Mouse (Mus musculus): ENCODE results near the gene Ticam1.
A peak's percentile ranks its signal among the peaks of the same experiment; 100 is the strongest.
"Not testable (repeated sequence)": the region's sequence is repeated elsewhere in the genome, so short reads cannot be mapped to it uniquely, and the experiment has no call there.

The Ticam1 gene

DNA sequence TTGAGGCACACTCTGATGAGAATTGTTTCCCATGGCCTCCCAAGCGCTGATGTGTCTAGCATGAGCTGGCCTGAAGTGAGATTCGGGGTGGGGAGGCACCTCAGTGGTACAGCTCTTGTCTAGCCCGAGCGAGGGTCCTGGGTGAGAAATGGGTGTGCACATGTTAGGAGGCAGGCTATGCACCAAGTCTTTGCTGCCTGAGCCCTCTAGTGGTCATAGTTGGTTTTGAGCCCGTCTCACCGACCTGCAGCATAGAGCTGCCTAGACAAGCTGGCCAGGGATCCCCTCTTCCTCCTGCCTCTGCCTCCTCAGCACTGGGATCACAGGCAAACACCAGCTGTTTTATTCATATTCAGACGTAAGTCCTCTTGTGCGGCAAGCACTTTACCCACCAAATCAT is 12.6 kb downstream of the Ticam1 start:
- peak; percentile 78 for DNase-seq (ENCODE audit: low spot score)

GRCm38 (mm10) chr17:56262645-56263094 is 13.9 kb downstream of the Ticam1 start:
- DNase-seq (ENCODE audit: low spot score): no peak

DNA sequence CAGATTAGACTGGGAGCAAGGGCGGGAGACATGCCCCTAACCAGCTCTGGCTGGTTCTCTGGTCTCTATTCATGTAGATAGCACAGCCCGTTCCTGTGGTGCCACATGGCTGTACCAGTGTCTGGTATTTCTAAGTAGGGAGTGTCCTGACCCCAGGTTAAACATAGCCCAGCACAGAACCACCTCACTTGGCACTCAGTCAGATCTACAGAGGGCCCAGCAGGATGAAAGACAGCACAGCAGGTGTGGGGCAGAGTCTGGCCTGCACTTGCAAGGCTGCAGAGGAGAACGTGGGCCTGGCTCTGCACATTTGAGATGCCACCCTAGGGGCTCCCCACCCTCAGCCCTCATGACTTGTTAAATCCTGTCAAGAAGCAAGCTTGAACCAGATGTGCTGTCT is 15.4 kb downstream of the Ticam1 start:
- no peak for DNase-seq (ENCODE audit: low spot score)

DNA sequence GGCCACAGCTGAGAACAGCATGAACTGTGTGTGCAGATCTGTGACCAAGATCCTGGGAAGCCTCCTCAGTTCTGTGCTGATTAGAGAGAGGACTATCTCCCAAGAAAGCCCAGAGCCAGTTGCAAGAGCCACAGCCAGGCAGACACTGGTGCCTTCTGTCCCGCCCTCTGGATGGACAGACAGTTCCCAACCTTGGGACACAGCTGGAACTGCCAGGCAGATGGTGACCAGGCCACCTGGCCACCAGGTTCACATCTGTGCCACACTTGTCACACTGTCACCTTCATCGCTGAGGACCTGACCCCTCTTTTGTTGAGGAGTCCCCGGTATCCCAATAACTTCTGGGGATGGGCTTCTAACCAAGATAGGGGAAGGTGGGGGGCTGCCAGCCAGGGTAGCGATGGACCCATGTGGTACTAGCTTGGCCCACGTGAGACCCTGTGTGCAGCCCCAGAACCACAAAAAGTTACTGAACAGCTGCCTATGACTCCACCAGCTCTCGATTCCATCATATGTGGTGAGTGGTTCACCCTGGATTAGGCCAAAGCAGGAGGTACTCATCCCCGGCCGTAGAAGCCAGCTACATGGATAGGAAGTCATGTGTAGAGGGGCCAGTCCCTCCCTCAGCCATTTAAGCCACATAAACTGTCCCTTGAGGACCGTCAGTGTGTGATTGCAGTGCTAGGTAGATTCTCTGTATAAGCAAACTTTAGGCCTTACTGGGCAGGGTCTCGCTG is 17.1 kb downstream of the Ticam1 start:
- DNase-seq (ENCODE audit: low spot score): no peak

- not testable (repeated sequence) for DNase-seq (ENCODE audit: low spot score)
Measured at GRCm38 (mm10) chr17:56258812-56259211, 17.8 kb downstream of the Ticam1 start.

DNA sequence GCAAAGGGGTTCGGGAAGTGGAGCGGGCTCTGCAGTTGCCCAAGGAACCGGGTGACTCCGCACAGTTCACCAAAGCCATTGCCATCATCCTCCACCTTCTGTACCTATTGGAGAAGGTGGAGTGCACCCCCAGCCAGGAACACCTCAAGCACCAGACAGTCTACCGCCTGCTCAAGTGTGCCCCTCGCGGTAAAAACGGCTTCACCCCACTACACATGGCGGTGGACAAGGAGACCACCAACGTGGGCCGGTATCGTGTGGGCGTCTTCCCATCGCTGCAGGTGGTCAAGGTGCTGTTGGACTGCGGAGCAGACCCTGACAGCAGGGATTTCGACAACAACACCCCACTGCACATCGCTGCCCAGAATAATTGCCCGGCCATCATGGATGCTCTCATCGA is 18.3 kb downstream of the Ticam1 start:
- not testable (repeated sequence) for DNase-seq (ENCODE audit: low spot score)

DNA sequence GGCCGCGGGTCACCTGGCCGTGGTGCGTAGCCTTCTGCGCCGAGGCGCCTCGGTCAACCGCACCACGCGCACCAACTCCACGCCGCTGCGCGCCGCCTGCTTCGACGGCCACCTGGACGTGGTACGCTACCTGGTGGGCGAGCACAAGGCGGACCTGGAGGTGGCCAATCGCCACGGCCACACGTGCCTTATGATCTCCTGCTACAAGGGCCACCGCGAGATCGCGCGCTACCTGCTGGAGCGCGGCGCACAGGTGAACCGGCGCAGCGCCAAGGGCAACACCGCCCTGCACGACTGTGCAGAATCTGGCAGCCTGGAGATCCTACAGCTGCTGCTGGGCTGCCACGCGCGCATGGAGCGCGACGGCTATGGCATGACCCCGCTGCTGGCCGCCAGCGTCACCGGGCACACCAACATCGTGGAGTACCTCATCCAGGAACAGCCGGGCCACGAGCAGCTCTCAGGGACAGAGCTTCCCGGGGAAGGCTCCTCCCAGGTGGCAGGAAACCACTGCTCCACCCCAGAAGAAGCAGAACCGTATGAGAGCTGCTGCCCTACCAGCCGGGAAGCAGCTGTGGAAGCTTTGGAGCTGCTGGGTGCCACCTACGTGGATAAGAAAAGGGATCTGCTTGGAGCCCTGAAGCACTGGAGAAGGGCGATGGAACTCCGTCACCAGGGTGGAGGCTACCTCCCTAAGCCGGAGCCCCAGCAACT is 19.2 kb downstream of the Ticam1 start:
- no peak for DNase-seq (ENCODE audit: low spot score)

DNA sequence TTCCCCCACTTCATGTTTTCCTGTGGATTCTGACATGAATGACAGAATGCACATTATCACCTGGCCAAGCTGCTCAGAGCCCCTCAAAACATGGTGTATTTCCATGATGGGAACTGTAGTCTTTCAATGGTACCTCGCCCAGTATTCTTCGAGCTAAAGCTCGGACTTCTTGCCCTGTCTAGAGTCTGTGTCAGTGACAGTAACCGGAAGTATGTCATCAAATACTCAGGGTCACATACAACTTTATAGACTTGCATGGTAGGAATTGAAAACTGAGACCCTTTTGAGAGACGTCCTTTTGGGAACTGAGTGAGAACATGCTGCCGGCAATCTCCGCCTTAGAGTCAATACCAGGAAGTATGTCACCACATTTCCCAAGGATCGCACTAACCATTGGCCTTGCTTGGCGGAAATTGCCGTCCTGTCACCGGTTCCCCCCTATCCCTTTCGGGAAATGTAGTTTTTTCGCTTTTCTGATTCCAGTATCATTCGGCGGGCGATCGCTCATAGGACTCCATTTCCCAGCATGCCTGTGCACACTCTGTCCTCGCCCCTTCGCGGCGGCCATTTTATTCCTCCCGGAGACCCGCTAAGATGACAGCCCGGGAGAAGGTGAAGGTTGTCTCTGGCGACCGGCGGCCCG is 20.2 kb downstream of the Ticam1 start, which contains the start of gene Fem1a:
Gene Fem1a (plus strand): TSS at position 572 of the 643 bp plus-strand sequence.
- peak; percentile 99 for DNase-seq (ENCODE audit: low spot score)

DNA sequence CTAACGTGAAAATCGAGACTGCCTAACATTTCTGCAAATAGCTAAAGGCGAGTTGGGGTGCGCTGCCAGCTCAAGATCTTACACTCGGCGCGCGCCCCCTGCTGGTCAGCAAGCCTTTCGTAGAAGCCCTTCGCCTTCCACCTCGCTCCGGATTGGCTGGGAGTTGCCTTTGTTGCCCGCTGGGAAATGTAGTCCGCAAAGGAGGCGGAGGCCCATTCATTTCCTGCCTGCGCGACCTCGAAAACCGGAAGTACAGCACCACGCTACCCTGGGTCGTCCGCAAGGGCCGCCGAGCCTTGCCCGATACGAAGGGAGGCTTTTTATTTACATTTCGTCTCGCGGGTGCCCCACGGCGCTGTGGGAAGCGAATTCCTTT is 20.7 kb downstream of the Ticam1 start:
- DNase-seq (ENCODE audit: low spot score): peak; percentile 100

DNA sequence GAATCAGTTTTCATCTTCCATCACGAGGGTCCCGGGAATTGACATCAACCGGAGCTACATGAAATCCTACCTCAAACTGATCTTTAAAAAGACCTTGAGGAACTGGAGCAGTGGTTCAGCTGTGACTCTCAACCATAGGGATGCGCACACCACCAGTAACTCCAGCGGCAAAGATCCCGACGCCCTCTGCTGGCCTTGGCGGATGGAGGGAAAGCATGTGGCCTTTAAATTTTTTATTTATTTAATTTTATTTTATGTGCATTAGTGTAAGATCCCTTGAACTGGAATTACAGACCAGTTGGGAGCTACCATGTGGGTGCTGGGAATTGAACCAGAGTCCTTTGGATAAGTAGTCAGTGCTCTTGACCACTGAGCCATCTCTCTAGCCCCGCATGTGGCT is 21.2 kb downstream of the Ticam1 start:
- DNase-seq (ENCODE audit: low spot score): peak; percentile 75

DNA sequence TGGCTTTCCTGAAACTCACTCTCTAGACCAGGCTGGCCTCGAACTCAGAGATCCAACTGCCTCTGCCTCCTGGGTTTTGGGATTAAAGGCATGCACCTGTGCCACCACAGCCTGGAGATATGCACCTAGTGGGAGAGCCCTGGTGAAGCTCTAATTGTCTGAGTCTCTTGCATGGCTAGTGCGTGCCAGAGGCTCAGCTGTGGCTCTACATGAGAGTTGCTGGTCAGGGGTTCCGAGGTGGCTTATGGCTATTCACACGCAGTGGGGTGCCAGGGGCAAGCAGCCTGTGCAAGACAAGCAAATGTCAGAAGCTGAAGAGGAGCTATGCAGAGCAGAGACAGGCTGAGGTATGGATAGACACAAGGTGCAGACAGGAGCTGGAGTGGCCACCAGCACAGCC is 21.9 kb downstream of the Ticam1 start:
- DNase-seq (ENCODE audit: low spot score): no peak

- DNase-seq (ENCODE audit: low spot score): peak; percentile 86
Measured at GRCm38 (mm10) chr17:56251136-56251829, 25.3 kb downstream of the Ticam1 start.

GRCm38 (mm10) chr17:56245608-56246007 is 31.0 kb downstream of the Ticam1 start:
- DNase-seq (ENCODE audit: low spot score): no peak

- peak; percentile 92 for DNase-seq (ENCODE audit: low spot score)
Measured at GRCm38 (mm10) chr17:56241541-56242401, 34.8 kb downstream of the Ticam1 start.

DNA sequence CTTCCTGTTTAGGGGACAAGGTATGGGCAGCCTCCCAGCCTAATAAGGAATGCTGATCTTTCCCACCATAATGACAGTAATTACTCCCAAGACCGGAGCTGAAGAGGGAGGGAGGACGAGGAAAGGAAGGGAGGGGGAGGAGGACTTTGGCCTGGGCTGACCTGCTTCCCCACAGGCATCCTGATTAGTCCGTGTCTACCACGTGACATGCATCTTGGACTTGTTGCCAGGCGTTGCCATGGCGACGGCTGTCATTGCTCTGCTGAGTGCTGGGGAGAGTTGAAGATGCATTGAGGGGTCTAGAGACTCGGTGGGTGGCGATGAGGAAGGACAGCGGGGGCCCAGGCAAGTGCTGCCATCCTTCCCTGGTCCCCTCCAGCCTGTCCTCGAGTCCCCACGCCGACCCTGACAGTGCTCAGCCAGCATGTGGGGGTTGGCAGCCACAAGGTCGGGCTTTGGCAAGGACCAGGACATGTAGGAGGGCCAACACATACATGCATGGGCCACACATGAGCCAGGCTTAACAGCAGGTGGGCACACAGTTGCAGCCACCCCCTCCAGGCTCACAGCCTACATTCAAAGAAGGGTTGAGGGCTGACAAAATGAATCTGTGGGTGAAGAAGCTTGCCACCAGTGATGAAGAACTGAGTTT is 42.6 kb downstream of the Ticam1 start:
- peak; percentile 51 for DNase-seq (ENCODE audit: low spot score)

DNA sequence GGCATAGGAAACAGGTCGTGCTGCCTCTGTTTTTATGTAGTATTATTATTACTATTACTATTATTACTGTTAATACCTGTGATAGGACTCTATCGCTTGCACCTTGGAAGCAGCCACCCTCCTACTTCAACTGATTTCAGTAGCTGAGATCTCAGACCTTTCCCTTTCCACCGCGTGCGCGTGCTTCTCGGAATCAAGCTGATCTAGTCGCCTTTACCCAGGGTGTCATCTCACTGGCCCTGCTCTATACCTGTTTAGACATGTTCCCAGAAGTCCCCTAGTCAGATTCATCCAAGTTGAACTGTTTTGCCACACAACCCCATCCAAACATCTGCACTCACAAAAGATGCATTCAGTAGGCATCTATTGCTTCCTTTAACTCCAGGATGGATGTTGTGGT is 43.2 kb downstream of the Ticam1 start:
- no peak for DNase-seq (ENCODE audit: low spot score)

GRCm38 (mm10) chr17:56229943-56230342 is 46.6 kb downstream of the Ticam1 start:
- DNase-seq (ENCODE audit: low spot score): no peak

GRCm38 (mm10) chr17:56226566-56226965 is 50.0 kb downstream of the Ticam1 start:
- no peak for DNase-seq (ENCODE audit: low spot score)

GRCm38 (mm10) chr17:56224916-56225315 is 51.7 kb downstream of the Ticam1 start:
- no peak for DNase-seq (ENCODE audit: low spot score)

DNA sequence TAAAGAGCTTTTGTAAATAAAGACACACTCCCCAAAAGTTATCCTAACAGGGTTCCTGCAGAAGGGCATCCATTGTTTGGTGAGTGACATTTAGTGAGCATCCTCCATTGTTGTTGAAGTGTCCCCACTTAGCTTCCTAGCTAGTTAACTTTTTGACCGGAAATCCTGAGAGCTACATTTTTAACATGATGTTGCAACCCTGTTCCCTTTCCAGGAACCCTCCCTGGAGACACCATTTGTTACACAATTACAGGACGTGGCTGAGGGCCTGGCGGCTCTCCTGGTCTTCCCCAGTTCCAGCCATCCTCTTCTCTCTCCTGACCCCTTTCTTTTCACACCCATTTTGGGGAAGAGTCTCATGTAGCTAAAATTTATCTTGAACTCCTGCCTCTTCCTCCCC is 56.8 kb downstream of the Ticam1 start:
- peak; percentile 97 for DNase-seq (ENCODE audit: low spot score)

Data from adipocyte (in vitro differentiated cells).